Mouse (Mus musculus) cortical plate, adult 2 months (tissue): Measurements from ENCODE around the gene Calcrl.

Experiments used
- CTCF ChIP-seq: fragments of 200-500 bp; IDR thresholded peaks from 2 replicates; pipeline ENCODE4 v1.5.1; 2011; ENCODE audit warnings: mild to moderate bottlenecking, control low read depth, low read length; ENCODE audit not compliant: insufficient read depth; ENCODE audit errors: extremely low read depth
- POLR2A ChIP-seq: fragments of 200-500 bp; IDR thresholded peaks from 2 replicates; pipeline ENCODE4 v1.6.1; 2011; ENCODE audit warnings: mild to moderate bottlenecking, low read length, control low read depth; ENCODE audit not compliant: insufficient read depth; ENCODE audit errors: extremely low read depth

DNA sequence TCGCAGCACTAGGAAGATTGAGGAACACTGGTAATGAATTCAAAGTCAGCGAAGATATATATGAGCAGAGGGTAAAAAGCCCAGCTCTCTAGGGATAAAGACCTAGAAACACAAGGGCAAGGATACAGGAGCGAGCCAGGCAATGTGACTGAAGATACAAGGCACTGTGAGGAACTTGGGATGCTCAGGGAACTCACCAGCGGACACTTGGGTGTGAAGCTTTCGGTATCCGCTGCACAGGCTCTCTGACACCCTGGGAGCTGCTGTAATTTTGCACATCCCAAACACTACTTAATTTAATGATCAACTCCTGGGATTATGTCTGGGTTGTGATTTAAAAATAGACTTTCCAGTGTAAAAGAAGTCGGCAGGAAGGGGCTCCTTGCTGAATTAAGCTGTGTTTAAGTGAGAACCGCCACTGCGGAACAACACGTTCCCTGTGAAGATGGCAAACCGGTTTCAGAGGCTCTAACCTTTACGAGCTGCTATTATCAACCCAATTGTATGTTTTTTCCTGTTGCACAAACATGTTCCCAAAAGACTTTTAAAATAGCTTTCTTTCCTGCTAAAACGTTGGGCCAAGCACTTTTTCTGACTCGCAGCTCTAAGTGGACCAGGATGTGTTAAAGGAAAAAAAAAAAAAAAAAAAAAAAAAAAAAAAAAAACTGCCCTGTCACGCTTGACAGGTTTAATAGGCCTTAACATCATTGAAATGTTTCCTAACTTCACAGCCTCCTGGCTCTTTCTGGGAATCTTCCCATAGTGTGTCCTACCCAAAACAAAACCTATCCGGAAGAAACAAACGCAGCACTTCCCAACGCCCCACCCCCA lies 38.4 kb downstream of the Calcrl start:
- TF ChIP-seq CTCF (no peak), POLR2A (no peak)
